Mouse (Mus musculus): ENCODE results near the gene Rfwd3.

- TF ChIP-seq POLR2A (IDR thresholded peaks at IDR 0.05; ENCODE audit: insufficient read length, low read depth) (no peak), CEBPB (IDR thresholded peaks at IDR 0.05; ENCODE audit: insufficient read depth, poor library complexity, severe bottlenecking) (no peak), TCF3 (IDR thresholded peaks at IDR 0.05; ENCODE audit: insufficient read length, low read depth) (no peak), E2F4 (IDR thresholded peaks at IDR 0.05; ENCODE audit: insufficient read depth) (no peak)
These were observed 38.6 kb upstream of the Rfwd3 start for GRCm38 (mm10) chr8:111338370-111339208.
